Mouse (Mus musculus): Measurements from ENCODE around the gene Hexim2.

Hexim2 gene

DNA sequence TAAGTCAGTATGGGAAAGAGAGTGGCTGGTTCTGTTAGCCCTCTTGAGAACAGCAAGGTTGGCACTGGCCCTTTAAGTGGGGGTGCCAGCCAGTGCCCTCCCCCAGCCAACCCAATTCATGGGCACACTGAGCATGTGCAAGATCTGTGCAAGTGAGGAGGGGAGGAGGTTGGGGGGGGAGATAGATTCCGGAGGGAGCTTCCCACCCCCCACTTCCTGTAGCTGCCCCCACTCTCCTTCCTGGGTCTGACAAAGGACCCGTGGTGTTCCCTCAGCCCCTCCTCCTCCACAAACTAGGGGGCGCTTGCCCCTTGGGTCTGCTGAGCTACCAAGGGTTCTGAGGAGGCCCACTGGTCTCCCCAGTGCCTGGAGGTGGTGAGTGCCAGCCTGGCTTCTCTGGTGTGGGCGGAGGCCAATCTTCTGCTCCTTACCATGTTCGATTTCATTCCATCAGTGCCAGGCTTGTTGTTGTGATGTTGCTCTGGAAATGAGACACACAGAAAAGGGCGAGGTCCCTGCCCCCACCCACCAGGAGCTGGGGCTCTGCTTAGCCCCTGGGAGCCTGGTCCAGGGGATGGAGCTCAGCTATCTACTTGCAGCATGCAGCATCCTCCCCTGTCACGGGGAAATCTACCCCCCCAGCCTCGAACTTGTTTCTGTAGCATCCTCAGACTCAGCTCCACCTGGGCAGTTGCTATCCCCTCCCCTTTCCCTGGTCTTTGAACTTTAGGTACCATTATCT is 10.4 kb downstream of the Hexim2 start:
- peak; percentile 64 for DNase-seq

DNA sequence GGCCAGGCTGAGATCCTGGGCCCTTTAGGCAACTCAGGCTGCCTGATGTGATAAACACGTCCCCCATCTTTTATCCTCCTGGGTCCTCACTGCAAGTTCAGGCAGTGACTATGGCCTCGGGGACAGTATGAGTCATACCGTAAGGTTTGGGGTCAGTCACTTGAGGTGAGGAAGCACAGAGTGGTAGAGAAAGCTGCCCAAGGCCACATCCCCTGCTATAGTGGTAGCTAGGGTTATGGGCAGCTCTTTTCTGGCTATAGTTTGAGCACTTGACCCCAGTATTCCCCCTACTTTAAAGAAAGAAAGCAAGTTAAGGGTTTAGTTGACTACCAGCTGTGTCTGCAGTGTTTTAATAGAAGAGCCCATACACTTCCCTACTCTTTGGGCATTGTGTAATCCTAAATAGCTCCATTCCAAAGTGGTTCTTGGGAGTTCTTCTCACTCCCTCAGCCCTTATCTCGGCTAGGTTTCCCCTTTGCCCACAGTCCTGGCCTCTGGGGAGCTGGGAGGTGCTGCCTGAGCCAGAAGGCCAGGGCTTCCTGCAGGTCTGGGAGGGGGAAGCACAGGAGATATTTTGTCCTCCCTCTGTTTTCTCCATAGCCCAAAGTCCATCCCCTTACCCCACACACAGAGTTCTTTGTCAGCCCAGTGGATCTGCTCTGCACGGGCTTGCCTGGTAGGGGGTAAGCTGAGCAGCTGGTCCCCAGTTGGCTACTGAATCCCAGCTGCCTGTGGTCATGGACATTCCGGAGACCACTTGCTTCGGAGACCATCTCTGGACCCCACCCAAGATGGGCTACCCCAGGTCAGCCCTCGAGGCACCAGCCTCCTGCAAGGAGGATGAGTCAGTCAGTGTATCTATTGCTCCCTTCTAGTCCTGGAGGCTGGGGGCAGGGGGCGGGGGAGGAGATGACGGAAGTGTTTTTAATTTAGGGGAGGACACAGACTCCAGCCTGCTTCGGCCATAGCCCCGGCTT is 12.4 kb downstream of the Hexim2 start:
- no peak for DNase-seq

DNA sequence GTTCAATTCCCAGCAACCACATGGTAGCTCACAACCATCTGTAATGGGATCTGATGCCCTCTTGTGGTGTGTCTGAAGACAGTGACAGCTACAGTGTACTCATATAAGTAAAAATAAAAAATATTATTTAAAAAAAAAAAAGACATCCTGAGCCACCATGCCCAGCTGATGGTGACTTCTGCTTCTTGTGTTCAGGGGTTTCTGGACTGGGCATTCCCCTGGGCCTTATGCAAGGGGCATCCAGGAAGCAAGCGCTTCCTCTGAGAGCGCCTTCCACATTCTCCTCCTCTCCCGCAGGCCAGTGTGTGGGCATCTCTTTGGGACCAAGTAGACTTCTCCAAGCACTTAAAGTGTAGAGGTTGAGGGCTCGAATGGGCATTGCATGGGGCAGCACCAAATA is 14.2 kb downstream of the Hexim2 start:
- DNase-seq: no peak

DNA sequence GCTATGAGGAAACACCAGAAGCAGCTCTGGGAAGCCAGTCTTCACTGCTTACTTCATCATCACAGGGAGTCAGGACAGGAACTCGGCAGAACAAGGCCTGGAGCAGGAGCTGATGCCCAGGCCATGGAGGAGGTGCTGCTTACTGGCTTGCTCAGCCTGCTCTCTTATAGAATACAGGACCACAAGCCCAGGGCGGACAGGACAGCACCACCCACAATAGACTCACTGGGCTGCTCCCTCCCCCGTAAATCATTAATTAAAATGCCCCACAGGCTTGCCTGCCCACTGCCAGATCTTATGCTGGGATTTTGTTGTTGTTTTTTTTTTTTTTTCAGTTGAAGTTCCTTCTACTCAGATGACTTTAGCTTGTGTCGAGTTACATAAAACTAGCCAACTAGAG is 15.5 kb downstream of the Hexim2 start:
- no peak for DNase-seq

DNA sequence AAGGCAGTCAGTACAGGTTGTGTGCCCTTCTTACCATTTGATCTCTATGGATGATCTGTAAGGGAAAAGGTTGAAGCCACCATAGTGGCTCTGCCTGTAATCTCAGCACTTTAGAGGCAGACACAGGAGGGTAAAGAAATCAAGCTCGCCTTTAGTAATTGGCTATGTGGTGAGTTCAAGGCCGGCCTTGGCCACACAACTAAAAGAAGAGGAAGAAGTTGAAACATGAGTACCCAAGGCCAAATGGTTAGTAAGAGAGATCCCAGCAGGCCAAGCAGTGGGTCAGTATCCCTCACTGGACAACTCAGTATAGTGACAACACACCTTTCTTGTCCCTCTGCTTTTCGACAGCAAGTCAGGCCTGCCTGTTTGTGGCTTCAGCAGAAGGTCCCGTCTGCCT is 17.5 kb downstream of the Hexim2 start:
- DNase-seq: no peak

DNA sequence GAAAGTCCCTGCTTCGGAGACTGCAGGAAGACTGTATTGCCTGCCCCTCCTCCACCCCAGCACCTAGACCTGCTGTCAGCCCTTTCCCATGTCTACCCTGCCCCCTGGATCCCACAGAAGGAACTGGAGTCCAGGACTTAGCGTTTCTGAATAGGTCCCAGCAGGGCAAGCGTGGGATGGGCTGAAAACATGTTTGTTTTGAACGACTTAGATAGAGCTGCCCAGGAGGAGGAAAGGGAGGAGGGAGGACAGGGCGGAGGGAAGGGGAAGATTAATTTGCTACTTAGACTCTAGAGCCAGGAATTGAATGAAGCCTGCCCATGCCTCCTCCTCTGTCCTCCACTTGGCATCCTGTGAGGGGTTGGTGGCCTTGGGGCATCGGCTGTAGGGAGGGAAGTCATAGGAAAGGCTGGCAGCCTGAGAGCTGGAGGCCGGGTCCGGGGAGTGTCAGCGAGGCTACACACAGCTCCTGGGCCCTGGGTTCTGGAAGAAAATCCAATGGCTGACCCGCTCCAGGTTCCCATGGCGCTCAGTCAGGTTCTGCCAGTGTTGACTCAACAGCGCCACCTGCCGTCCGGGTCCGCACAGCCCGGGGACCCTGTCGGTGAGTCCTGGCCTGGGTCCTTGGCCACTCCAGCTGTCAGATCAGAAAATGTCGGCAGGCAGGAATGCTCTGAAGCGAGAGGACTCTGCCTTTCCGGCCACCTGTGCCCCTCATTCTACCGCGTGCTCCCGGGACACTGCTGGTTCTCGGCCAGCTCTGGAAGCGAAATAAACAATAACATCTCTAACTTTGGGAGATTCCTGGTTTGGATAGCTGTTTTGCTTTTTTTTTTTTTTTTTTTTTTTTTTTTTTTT is 26.6 kb downstream of the Hexim2 start:
- DNase-seq: peak; percentile 92

DNA sequence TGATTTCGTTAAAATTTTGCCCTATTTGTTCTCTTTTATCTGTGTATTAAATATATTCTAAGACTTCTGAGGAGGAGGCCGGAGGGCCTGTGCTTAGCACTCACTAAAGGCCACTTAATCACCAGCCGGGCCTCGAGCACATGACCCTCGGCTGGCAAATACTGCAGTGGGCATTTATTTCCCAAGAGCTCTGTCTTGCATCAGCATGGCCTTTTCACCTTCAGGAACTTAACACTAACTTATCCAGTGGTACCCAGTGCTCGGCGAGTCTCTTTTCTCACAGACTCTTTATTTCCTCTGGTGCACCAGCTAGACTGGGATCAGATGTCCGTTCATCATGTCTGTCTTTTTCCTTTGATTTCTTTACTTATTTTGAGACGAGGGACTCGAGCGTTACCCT is 28.5 kb downstream of the Hexim2 start:
- no peak for DNase-seq

DNA sequence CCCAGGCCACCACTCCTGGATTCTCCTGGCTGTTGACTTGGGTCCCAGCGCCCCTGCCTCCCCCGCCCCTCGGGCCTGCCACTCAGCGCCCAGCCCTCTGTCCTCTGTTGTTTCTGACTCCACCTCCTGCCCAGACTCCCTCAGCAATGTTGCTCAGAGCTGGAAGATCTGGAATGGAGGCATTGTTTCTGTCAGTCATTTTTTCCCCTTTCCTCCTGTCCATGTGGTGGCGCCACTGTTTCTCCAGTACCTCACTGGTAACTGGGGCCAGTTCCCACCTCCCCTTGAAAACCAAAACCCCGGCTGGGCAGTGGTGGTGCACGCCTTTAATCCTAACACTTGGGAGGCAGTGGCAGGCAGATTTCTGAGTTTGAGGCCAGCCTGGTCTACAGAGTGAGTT is 29.2 kb downstream of the Hexim2 start:
- DNase-seq: no peak

DNA sequence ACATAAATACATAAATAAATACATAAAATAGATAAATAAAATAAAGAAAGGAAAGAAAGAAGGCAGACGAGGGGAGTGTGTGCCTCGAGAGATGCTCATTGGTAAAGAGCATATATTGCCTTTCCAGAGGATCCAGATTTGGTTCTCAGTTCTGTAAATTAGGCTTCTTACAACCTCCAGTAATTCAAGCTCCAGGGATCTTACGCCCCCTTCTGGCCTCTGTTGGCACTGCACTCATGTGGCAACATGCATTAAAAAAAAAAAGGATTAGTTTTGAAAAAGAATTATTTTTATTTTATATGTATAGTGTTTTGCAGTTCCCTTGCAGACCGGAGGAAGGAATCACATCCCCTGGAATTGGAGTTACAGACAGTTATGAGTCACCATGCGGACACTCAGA is 29.9 kb downstream of the Hexim2 start:
- DNase-seq: no peak

DNA sequence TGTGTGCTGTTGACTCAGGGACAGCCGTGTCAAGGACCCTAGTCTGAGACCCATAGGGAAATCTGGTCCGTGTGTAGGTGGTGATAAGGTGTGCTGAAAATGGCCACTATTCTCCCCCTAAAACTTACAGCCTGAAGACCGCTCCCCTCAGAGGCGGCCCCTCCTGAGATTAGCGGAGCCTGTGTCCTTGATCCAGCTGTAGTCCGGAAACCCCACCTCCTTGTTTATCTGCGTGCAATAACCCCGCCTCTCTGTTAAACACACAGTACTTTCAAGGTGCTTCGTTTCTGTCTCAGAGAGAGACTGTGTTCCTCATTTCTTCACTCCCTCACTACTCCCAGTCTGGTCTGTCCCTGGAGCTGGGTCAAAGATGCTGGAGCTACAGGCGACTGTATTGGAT is 32.2 kb downstream of the Hexim2 start:
- no peak for DNase-seq

DNA sequence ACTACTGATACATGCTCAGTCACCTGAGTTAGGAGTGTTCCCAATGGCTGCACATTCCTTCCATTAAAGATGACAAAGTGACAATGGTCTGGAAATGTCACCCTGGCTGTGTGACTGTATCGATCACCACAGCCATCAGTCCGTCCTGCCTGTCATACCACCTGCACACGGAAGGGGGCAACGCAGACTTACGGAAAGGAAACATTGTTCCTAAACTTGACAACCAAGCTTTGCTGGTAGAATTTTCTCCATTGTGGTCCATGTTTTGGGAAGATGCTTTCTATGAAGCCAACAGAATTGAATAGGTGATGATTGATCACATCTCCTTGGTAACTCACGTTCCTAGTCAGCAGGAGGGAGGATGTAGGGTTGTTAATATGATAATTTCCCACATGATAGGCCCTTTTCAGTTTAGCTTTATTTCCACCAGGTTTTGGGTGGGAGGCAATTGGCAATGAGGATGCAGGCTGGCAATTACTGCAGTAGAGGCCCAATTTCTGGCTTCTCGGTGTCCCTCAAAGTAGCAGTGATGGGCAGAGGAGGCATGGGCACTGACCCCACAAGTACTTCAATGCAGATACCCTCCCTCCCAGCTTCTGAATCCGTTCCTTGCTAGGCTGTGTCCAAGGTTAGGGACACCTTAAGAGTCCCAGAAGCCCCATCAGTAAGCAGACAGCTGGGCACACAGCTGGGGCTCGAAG is 36.6 kb downstream of the Hexim2 start:
- peak; percentile 70 for DNase-seq

DNA sequence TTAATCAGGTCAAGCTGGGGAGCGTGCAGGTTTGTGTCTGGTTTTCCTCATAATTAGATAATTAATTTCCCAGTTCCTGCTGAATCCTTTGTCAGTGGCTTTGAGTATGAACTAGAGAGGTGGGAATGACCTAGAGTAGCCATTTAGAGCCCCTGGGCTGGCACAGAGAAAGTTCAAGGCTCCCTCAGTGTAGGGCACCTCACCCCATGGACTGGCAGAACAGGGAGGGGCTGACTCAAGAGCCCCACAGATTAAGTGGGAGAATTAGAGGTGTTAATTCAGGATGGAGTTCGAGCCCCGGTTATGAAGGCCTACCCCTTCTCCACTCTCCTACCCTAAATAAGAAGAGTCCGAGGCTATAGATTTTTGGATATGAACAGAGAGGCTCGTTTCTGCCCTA is 37.4 kb downstream of the Hexim2 start:
- no peak for DNase-seq

DNA sequence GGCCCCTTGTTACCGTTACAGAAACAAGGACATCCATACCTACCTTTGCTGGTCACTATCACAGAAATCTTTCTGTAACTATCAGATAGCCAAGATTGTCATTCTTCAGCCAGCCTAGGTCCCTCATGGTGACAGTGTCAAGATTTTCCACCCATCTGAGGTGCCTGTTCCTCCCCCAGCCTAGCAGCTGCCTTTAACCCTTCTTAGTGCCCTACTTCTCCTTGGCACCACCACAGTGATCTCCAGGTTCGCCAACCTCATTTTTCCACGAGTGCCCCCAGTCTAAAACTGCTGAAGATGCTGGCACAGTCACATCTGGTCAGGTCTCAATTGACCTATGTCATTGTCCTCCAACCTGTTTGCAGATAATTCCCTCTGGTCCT is 37.9 kb downstream of the Hexim2 start:
- no peak for DNase-seq

DNA sequence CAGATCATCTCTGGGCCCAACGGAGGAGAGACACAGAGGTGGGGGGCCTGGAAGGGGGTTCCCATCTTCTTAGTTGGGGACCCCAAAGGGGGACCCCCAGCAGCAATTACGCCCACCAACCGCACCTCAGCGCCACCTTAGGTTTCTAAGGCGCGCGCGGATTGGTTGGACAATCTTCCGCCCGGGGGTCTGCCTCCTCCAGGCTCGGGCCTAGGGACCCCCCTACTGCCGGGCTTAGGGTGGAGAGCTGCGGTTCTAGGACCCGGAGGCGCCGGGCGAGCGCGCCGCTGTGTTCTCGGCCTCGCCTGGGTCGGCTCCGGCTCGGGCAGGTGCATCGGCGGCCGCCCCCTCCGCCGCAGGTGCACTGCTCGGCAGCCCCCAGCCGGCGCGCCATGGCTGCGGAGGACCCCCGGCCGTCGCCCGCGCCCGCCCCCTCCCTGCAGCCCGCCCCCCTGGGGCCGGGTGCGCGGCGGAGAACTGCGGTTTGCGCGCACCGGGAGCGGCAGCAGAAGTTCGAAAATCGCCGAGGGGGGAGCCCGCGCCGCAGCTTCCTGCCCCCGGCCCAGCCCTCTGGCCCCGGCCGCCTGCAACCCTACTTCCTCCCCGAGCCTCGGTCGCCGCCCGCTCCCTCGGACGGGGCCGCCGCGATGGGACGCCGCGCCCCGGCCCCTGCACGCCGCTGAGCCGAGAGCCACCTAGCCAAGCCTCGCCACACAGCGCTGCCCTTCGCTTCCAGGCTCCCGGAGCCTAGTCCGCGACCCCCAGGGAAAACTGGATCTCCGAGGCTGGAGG is 38.5 kb downstream of the Hexim2 start, which contains the start of gene Fmnl1:
TSS of gene Fmnl1 (plus strand) at position 614 of the 792 bp plus-strand sequence.
- DNase-seq: peak; percentile 40

DNA sequence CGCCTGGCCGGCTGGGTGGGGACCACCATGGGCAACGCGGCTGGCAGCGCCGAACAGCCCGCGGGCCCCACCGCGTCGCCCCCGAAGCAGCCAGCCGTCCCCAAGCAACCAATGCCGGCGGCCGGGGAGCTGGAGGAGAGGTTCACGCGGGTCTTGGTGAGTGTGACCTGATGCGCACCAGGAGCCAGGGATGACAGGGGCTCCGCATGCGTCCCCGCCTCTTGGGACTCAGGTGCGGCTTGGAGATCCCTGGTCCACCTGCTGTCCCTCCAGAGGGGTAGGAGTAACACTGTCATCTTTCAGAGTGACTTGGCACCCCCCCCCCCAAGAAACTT is 39.0 kb downstream of the Hexim2 start:
- DNase-seq: no peak

DNA sequence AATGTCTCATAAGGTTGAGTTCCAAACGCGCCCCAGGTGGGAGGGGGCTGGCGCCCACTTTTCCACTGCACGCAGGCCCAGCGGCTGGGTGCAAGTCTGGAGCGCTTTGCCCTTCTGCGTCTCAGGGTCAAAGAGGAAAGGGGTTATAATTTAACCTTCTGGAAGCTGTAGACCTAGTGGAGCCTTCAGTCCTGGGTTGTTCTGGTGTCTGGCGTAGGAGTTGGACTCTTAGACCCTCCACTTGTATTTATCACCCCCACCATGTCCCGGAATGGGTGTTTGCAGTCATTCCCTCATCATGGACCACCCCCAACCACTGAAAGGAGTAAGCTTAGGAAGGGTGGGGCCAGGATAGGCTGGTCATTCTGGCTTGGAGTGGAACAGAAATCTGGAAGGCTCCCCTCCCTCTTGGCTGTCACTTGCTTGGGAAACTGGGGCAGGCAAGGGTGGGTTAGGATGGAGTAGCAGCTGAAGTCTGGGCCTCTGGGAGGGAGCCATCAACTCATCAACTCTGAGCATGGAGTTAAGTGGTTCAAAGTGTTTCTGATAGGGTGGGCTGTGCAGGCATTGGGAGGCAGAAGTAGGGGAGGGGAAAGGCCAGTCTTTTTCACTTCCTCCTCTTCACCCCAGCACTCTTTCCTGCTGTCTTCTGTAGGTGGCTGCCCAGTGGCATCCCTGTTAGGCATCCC is 39.6 kb downstream of the Hexim2 start:
- no peak for DNase-seq

DNA sequence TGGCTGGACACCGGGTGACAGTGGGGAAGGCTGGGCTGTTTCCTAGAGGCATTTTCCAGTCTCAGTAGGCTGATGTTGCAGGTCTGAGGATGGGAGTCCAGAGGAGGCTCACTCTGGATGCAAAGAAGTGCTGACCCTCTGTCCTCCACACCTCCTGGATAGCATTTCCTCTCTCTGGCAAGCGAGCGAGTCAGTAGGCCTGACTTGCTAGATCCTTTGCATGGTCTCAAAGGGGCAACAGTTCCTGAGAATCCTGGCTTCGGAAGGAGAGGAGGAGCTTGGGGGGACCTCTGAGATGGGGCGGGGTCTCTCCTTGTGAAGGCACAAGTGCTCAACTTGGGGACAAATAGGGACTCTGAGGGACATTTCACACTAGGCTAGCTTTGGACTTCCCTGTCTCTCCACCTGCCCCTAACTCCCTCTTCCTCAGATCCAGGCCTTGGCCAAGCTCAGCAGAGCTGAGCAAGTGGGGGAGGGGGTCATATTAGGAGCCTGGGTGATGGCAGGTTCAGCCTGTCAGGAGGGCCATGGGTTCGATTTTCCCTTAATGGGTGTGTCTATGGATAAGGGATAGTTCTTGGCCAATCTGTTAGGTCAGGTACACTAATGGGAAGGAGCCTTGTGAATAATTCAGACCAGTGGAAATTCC is 40.3 kb downstream of the Hexim2 start:
- DNase-seq: no peak

DNA sequence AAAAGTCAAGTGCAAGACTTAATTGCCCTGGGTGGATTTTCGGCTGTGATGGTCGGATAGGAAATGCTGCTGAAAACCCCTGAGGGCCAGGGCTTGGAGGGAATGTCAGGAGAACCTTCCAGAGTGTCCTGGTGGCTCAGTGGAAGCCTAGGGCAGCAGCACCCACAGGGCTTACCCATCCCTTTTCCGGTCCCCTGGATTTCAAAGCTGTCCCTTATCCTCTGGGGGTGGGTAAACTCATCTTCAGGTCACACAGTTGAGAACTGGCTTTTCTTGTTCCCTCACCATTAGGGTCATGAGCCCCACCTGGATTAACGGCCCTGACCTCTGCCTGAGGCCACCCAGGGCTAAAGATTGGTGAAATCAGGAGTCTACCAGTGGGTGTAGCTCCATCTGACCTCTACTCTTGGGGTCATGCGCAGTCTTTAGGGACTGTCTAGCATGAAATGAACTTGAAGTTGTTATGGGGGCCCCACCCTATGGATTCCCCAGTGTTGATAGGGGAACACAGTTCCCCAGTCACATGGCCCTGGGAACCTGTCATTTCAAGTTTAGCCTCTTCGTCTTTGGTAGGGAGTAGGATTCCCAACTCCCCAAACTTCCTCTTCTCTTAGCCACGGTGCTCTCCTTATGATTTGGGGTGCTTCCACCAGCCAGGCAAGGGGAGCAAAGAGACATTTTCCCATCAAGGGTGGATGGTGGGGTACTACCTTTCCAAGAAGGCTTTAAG is 41.0 kb downstream of the Hexim2 start:
- DNase-seq: no peak

DNA sequence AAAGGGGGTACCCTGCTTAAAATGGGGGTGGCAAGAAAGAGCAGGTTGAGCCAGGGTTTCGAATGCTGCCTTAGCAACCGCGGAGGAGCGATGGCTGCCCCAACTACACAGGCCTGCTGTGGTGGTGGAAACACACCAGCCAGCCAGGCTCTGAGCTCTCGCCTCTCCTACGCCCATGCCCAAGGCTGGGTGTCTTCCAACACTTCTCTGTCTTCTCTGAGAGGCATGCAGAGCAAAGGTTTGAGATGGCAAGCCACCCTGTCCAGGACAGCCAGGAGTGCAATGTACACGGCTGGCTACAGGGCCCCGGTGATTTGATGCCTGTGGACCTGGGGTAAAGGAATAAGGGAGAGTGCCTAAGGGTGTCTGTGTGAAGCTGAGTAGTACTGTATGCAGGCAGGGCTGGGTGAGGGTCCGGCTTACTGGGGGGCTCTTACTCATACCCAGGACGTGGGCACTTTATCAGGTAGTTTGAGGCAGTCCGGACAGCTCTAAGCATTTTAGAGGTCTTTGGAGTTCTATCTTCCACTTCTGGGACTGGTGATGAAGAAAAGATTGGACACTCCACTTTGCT is 41.6 kb downstream of the Hexim2 start:
- no peak for DNase-seq
